Mouse (Mus musculus) lung, postnatal 0 days (tissue): ENCODE results near the gene Adk.

Experiments
- CTCF ChIP-seq: IDR thresholded peaks from 2 replicates; pipeline ENCODE4 v1.5.1; 2016; ENCODE audit warnings: antibody characterized with exemption, mild to moderate bottlenecking
- EP300 ChIP-seq: IDR thresholded peaks from 2 replicates; pipeline ENCODE4 v1.6.1; 2016; ENCODE audit warnings: antibody characterized with exemption, mild to moderate bottlenecking, control low read depth

GRCm38 (mm10) chr14:21120473-21120872, 68.1 kb downstream of the Adk start:
- peak; percentile 71 for TF ChIP-seq CTCF
- TF ChIP-seq EP300: no peak
